In genomic region chr14:118320101-118320500, GRCm38 (mm10) we compare ENCODE assay signal across 32 mouse cellular contexts. TPM values are rescaled to one million over a fixed set of nuclear protein-coding genes. Genes with fewer than 3 reads are reported as not detected.
A peak's percentile ranks its signal among the peaks of the same experiment; 100 is the strongest.
DNase-seq lines count a peak whose midpoint lies in the region; ATAC-seq and TF ChIP-seq lines count a peak whose summit lies in the region.
"Had no signal": no experiment of that assay in that cellular context is flagged by ENCODE, and none has a peak within 500 bp of the region (broad histone marks: within the 10 kb centered on the region; RNA-seq: fewer than 3 reads in every experiment).

No protein-coding gene starts in this region.

- peak; percentile 81 for ATAC-seq in frontal cortex, adult (ENCODE audit: low TSS enrichment)
- ATAC-seq: activated CD4-positive, CD25-positive, alpha-beta regulatory T cell, adult 4 months; CD4-positive, CD25-positive, alpha-beta regulatory T cell, adult 4 months; forebrain, embryonic 14.5 days; Patski had no signal

- no peak overlapping the region for H3K27ac ChIP-seq in left cerebral cortex, adult 2 months
- H3K27ac ChIP-seq: embryonic facial prominence, embryonic 13.5 days; embryonic facial prominence, embryonic 15.5 days; forebrain, embryonic 10.5 days; forebrain, embryonic 12.5 days had no signal

- no peak; the same call in 1 of the 2 replicates for TF ChIP-seq CTCF in left cerebral cortex, adult 2 months (IDR thresholded peaks at IDR 0.05)

- no peak for DNase-seq in frontal cortex, postnatal 10 days (ENCODE audit: low spot score in 2 of 2)
- peak; percentile 1 for DNase-seq in left cerebral cortex, adult 11 months (ENCODE audit: low spot score)
- no peak for DNase-seq in left cerebral cortex, adult 2 months (ENCODE audit: extremely low spot score in 1 of 2, low spot score in 2 of 2)
- DNase-seq in right cerebral cortex, adult 18-20 months: peak; percentile 6
- no peak for DNase-seq in right cerebral cortex, adult 2 months (ENCODE audit: low spot score in 2 of 2)
- peak; percentile 48 for DNase-seq in brain, adult 2 months (ENCODE audit: low read depth, low spot score)
- no peak for DNase-seq in urinary bladder, postnatal 10 days (ENCODE audit: low spot score)
- DNase-seq: adrenal gland, adult 8-10 months; adrenal gland, postnatal 14 days; adrenal gland, postnatal 36 days; B cell, adult 2 months; cerebellum, adult 11 months; cerebellum, adult 18-20 months; cerebellum, adult 8-10 months; cerebellum, adult 9-11 months; cerebellum, postnatal 14 days; cerebellum, postnatal 36 days; embryo, embryonic 11 days had no signal

- intact Hi-C loops in left cerebral cortex, adult 2 months (cut with DNase I): no loop called here

- no peak overlapping the region for H3K4me3 ChIP-seq in left cerebral cortex, adult 2 months
- H3K4me3 ChIP-seq: embryonic facial prominence, embryonic 13.5 days; embryonic facial prominence, embryonic 15.5 days; erythroblast, embryonic 14.5 days; forebrain, embryonic 10.5 days; forebrain, embryonic 12.5 days had no signal

RNA-seq across cellular contexts. Expression of gene Gm9376, which starts 53.3 kb away (rescaled TPM):
- not detected for total RNA-seq in left cerebral cortex, adult 2 months (2021)
- total RNA-seq: adrenal gland, adult 18-20 months; adrenal gland, adult 8-10 months; adrenal gland, postnatal 14 days; adrenal gland, postnatal 36 days; CH12.LX; common myeloid progenitor, adult 5-6 weeks; G1E had no signal

Comparison
In these comparisons a context has a peak if more than half of its experiments do, and no peak if none do; other contexts are left out.
1. DNase-seq: peak in left cerebral cortex, adult 11 months (single experiment), right cerebral cortex, adult 18-20 months (single experiment) and brain, adult 2 months (single experiment); none in frontal cortex, postnatal 10 days (0 of 2), left cerebral cortex, adult 2 months (0 of 2), right cerebral cortex, adult 2 months (0 of 2) and urinary bladder, postnatal 10 days (single experiment).